Mouse (Mus musculus): ENCODE data around the gene Mdk.

The Mdk gene

DNA sequence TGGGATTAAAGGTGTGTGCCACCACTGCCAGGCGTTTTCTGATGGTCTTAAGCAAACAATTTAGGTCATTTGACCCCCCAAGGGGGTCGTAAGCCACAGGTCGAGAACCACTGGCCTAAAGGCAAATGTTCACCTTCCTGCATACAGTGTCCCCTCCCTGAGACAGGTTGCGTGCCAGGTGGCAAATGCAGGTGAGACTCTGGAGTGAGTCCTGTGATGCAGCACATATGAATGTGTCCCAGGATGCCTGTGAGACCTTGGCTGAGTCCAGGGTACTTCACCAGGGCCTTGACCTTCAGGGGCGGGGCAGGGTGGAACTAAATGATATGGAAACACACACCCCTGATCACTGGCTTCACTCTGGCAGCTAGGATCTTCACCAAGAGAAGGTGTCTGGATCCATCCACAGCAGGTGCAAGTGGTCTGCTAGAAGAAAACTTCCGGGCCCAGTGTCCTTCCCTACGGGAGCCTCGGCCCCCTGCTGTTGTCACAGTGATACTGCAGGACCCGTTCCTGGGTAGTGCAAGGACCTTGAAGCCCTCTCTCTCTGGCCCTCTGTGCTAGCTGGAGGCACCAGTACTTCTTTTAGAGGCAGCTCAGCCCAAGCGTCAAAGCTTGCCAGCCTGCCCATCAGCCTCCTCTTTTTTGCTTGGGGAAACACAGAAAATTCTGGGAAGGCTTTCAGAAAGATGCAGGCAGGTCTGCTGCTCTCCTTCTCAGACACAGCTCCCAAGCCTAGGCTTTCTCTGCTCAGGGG lies 26.8 kb upstream of the Mdk start:
- peak; percentile 53 for DNase-seq (ENCODE audit: low spot score)

GRCm38 (mm10) chr2:91958049-91958448 lies 26.0 kb upstream of the Mdk start:
- no peak for DNase-seq (ENCODE audit: low spot score)

DNA sequence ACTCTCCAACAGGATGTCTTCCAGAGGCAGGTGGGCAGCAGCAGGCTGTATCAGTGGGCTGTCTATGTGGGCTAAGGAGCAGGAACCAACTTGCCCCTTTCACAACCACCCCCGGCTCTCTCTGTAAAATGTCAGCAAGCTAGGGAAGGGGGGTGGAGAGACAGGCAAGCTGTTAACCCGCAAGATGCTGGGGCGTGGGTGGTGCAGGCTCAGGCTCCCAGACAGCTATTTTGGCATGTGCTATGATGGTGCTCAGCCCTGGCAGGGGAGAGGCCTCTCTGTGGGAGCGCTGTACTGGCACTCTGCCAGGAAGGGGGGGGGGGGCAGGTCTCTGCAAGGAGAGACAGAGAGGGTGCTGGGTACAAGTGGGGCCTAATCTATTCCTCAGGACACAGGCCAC lies 25.0 kb upstream of the Mdk start:
- no peak for DNase-seq (ENCODE audit: low spot score)

GRCm38 (mm10) chr2:91955875-91956274 lies 23.8 kb upstream of the Mdk start:
- no peak for DNase-seq (ENCODE audit: low spot score)

GRCm38 (mm10) chr2:91955121-91955591 lies 23.1 kb upstream of the Mdk start:
- no peak for DNase-seq (ENCODE audit: low spot score)

DNA sequence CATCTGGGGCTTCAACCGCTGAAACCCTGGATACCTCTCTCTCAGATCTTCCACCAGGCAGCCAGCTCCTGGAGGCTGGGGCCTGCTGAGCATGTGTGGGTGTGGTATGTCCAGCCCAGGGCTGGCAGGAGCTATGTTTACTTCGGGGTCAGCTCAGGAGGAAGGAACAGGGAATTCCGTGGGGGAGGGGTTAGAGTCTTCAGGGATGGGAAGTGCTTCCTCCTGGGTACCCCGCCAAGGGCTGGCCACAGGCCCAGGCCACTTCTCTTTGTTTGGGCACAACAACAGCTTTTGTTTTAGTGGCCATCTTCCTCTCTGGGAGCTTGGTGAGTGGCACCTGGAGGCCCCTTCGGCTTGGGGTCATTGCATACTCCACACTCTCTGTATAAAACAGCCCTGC lies 21.7 kb upstream of the Mdk start:
- DNase-seq (ENCODE audit: low spot score), result peak; percentile 67

GRCm38 (mm10) chr2:91950275-91951085 lies 18.4 kb upstream of the Mdk start:
- DNase-seq (ENCODE audit: low spot score), result no peak

DNA sequence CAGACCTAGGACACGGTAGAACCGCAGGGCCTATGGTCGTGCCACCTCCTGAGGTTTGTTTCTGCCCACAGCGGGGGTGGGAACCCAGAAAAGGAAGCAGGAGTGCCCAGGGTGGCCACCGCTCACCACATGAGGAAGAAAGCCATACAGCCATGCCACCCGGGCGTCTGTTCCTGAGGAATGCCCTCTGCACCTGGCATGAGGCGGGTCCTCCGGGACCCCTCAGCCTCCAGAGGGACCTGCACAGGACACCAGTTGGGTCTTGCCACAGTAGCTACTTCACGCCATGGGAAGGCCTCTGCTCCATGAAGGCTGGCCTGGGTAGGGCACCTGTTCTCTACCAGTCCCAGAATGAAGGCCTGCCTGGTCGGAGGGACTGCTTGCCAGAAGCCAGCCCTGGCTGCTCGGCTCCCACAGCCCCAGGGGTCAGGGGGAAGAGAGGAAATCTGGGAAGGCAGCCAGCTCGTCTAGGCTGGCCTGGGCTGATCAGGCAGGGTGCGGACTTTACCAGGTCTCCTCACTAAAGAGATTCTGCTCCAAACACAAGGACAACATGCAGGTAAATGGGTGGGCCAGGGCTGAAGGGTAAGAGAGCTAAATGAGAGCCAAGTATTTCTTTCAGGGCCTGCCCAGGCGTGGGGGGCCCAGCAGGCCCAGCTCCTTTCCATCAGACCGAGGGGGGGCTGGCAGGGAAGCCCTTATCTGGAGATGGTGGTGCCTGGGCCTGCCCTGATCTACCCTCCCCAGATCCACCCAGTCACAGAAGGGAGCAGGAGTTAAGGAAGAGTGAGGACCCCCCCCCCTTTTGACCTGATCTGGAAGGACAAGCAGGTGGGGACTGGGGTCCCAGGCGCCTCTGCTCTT lies 17.5 kb upstream of the Mdk start:
- no peak for DNase-seq (ENCODE audit: low spot score)

GRCm38 (mm10) chr2:91948792-91949241 lies 16.7 kb upstream of the Mdk start:
- no peak for DNase-seq (ENCODE audit: low spot score)

DNA sequence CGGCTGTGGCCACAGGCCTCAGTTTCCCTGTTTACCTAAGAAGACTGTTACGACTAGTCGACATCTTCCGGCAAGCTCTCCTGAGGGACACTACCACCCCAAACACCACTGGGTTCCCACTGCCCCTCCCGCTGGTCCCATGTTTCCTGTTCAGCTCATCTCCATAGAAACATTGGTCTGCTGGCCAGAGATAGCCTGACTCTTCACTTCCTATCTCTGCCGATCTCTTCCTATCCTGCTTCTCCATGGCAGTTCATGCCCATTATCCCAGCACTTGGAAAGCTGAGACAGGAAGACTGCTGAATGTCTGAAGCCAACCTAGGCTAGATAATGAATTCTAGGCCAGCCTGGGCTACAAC lies 16.0 kb upstream of the Mdk start:
- no peak for DNase-seq (ENCODE audit: low spot score)

DNA sequence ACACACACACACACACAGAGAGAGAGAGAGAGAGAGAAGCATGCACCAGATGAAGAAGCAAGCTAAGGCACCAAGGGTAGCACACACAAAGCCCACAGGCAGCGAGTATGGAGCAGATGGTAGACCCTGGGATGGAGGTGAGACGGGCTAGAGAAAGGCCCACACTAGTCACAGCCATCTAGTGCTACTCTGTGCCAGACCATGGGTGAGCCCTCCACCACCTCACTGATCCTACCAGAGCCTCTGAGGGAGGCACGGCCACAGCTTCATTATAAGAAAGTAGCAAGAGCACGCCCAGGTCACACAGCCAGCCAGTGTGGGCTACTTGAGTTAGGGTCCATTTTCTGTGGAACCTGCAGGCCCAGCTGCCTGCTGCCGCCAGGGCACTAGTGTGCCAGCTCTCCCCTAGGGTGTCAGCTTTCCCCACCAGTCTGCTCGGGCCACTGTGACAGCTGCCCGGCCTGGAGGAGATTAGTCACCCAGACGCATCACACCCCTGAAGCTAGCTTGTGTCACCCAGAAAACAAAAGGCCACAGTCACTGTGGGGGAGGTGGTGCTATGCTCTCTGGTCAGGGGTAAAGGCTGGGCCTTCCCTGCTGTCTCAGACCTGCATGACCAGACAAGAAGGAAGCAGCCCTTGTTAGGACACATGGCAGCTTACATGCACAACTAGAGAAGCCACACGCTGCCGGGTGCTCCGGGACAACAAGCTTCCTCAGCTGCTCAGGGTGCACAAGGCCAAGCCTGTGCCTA lies 15.5 kb upstream of the Mdk start:
- peak; percentile 42 for DNase-seq (ENCODE audit: low spot score)

- DNase-seq (ENCODE audit: low spot score), result no peak
Measured at GRCm38 (mm10) chr2:91946836-91947235, 14.7 kb upstream of the Mdk start.

DNA sequence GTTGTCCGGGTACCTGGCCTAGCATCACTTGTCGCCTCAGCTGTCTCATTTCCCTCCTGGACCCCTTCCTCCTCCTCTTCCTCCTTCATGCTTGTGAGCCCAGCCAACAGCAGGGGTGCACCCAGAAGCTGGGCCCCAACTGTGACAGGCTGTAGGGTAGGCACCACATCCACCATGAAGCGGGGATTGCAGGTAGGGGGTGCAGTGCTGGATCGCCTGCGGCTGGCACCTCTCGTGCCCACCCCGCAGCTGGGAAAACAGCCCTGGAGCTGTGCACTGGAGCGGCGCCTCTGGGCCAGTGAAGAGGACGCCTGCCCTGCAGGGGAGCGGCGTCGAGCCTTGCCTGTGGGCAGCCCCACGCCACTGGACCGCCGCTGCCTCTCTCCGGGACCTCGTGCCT lies 13.4 kb upstream of the Mdk start, which contains the start of gene Gm9821:
Gm9821 (plus strand) TSS at position 221 of the 400 bp plus-strand sequence.
- no peak for DNase-seq (ENCODE audit: low spot score)

DNA sequence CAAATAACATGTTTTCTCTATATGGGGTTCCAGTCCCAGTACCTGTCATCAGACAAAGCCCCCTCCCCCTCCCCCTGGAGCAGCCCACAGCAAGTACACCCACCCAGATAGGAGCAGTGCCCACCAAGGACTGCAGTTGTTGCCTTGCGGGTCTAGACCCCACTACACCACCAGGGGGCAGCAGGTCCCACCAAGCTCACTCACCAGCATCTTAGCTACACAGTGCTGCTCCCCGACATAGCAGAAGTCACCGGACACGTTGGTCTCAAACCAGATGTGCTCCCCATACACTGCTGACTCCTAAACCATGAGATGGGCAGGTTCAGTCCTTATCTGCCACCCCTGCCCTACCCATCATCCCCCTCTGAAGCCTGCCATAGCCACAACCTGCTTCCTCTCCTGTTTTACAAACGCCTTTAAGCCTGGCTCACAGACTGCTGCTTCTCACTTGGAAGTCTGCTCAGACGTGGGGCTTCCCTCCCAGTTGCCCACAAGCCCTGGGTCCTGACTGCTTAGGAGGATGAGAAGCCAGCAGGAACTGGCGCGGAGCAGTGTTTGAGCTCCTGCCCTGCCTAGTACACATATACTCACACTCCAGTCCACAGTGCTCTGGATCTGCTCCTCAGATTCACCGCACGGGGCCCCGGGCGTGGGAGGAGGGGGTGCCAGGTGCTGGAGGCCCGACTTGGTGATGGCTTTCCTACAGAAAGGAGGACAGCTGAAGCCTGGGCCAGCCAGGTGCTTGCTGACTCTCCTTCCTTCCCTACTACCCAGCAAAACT lies 12.3 kb upstream of the Mdk start:
- DNase-seq (ENCODE audit: low spot score), result peak; percentile 76

DNA sequence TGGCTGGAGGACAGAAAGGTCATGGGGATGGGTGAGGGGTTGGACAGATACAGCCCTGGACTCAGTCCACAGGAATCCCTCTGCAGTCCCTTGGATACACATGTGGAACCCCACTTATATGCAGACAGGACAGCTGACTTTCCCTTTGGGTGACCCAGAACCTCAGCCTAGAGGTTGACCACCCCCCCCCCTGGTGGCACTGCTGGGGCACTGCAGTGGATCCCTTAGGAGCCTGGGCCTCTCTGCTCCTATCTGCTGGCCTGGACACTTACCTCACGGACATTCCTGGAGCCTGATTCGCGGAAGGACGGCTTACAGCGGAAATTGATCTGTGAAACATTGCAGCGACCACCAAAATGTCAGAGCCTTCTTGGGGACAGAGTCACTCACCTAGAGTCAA lies 10.3 kb upstream of the Mdk start:
- DNase-seq (ENCODE audit: low spot score), result no peak

GRCm38 (mm10) chr2:91939303-91939935 lies 7.3 kb upstream of the Mdk start:
- DNase-seq (ENCODE audit: low spot score), result no peak

GRCm38 (mm10) chr2:91936154-91936553 lies 4.1 kb upstream of the Mdk start:
- DNase-seq (ENCODE audit: low spot score), result no peak

GRCm38 (mm10) chr2:91934826-91935525 lies 2.9 kb upstream of the Mdk start:
- DNase-seq (ENCODE audit: low spot score), result no peak

- DNase-seq (ENCODE audit: low spot score), result no peak
Measured at GRCm38 (mm10) chr2:91934016-91934415, 1.9 kb upstream of the Mdk start.

- no peak for DNase-seq (ENCODE audit: low spot score)
Measured at GRCm38 (mm10) chr2:91933471-91933870, 1.4 kb upstream of the Mdk start.
